Mouse (Mus musculus) forebrain, embryonic 14.5 days (tissue): Measurements from ENCODE around the gene Ap1s1. TPM values are rescaled to one million over a fixed set of nuclear protein-coding genes. Genes with fewer than 3 reads are reported as not detected.

Source experiments
- ATAC-seq: fragments of 200-750 bp; cut with Nextera tagmentation; 2 replicates; pipeline ENCODE4 v1.8.0; 2017; ENCODE audit warnings: mild to moderate bottlenecking, moderate library complexity
- DNase-seq: peaks from one replicate; pipeline ENCODE4 v3.0.0-alpha.2; 2015; ENCODE audit warnings: low spot score
- H3K27ac ChIP-seq: fragments of 300-500 bp; sonication (generic); 2 replicates; pipeline ENCODE4 v1.5.1; 2014; ENCODE audit warnings: low read depth, mild to moderate bottlenecking, control low read depth, low read length, moderate library complexity
- H3K27me3 ChIP-seq: fragments of 300-500 bp; sonication (generic); replicated peaks from 2 replicates; pipeline ENCODE4 v1.6.1; 2014; ENCODE audit warnings: low read length, control low read depth, mixed read lengths; ENCODE audit not compliant: control insufficient read depth, insufficient read depth
- H3K36me3 ChIP-seq: fragments of 300-500 bp; sonication (generic); 2 replicates; pipeline ENCODE4 v1.6.1; 2014; ENCODE audit warnings: low read length, control low read depth; ENCODE audit not compliant: control insufficient read depth, insufficient read depth
- H3K4me1 ChIP-seq: fragments of 300-500 bp; sonication (generic); 2 replicates; pipeline ENCODE4 v1.6.1; 2014; ENCODE audit warnings: antibody characterized with exemption, low read length, control low read depth; ENCODE audit not compliant: control insufficient read depth, insufficient read depth
- H3K4me2 ChIP-seq: fragments of 300-500 bp; sonication (generic); 2 replicates; pipeline ENCODE4 v1.6.1; 2014; ENCODE audit warnings: mild to moderate bottlenecking, control low read depth, low read length
- H3K4me3 ChIP-seq: fragments of 300-500 bp; sonication (generic); 2 replicates; pipeline ENCODE4 v1.5.1; 2014; ENCODE audit warnings: low read depth, low read length, control low read depth
- H3K9ac ChIP-seq: fragments of 300-500 bp; sonication (generic); 2 replicates; pipeline ENCODE4 v1.6.1; 2014; ENCODE audit warnings: mild to moderate bottlenecking, low read length, control low read depth, moderate library complexity
- H3K9me3 ChIP-seq: fragments of 300-500 bp; sonication (generic); replicated peaks from 2 replicates; pipeline ENCODE4 v1.6.1; 2016; ENCODE audit warnings: low read length, control low read depth, mixed read lengths; ENCODE audit not compliant: control insufficient read depth
- whole genome bisulfite sequencing: fragments of 180-500 bp; shearing (Covaris S2); extraction: QIAGEN DNeasy Blood & Tissue Kit; methylation state at CpG from one replicate; pipeline ENCODE4 v1.1.7; 2014; 5-methylcytosine and 5-hydroxymethylcytosine counted together
- polyA plus RNA-seq: library from polyadenylated mRNA; unstranded; fragments of >200 nt; fragmentation: Nextera tagmentation; extraction: Ambion mirVana; gene quantifications from 2 replicates; pipeline ENCODE4 v1.2.1, GENCODE M21; 2014

Ap1s1 gene
- polyA plus RNA-seq, 1 experiment from 2014 or later, result 250 TPM

GRCm38 (mm10) chr5:137079849-137080248 lies 33.9 kb upstream of the Ap1s1 start:
- no peak overlapping the region for H3K4me3 ChIP-seq
- H3K9ac ChIP-seq, result no peak overlapping the region
- H3K4me1 ChIP-seq, result no peaks in the 10 kb centered on the region
- H3K27ac ChIP-seq, result no peak overlapping the region
- H3K36me3 ChIP-seq, result no peaks in the 10 kb centered on the region
- ATAC-seq, result no peak
- WGBS, result 72% methylated on average over 5 of the region's 5 CpGs
- H3K4me2 ChIP-seq, result no peak overlapping the region
- H3K9me3 ChIP-seq, result no peaks in the 10 kb centered on the region
- no peaks in the 10 kb centered on the region for H3K27me3 ChIP-seq
- DNase-seq, result no peak

- 80% methylated on average over 6 of the region's 6 CpGs for WGBS
- Histone ChIP-seq H3K27ac (no peak overlapping the region), H3K9me3 (no peaks in the 10 kb centered on the region), H3K4me1 (no peaks in the 10 kb centered on the region), H3K36me3 (no peaks in the 10 kb centered on the region), H3K27me3 (no peaks in the 10 kb centered on the region), H3K9ac (no peak overlapping the region), H3K4me2 (no peak overlapping the region), H3K4me3 (no peak overlapping the region)
- no peak for DNase-seq
- no peak for ATAC-seq
Measured at GRCm38 (mm10) chr5:137078616-137079015, 32.7 kb upstream of the Ap1s1 start.

- Histone ChIP-seq H3K9ac (no peak overlapping the region), H3K4me3 (no peak overlapping the region), H3K36me3 (no peaks in the 10 kb centered on the region), H3K27me3 (no peaks in the 10 kb centered on the region), H3K27ac (no peak overlapping the region), H3K4me1 (no peaks in the 10 kb centered on the region), H3K4me2 (no peak overlapping the region), H3K9me3 (no peaks in the 10 kb centered on the region)
- no peak for ATAC-seq
- no peak for DNase-seq
- 91% methylated on average over 14 of the region's 14 CpGs for WGBS
Measured at GRCm38 (mm10) chr5:137078041-137078440, 32.1 kb upstream of the Ap1s1 start.

GRCm38 (mm10) chr5:137077187-137077586 lies 31.3 kb upstream of the Ap1s1 start:
- WGBS, result 92% methylated on average over 7 of the region's 7 CpGs
- DNase-seq, result no peak
- H3K9me3 ChIP-seq, result no peaks in the 10 kb centered on the region
- no peaks in the 10 kb centered on the region for H3K4me1 ChIP-seq
- H3K4me2 ChIP-seq, result no peak overlapping the region
- H3K4me3 ChIP-seq, result no peak overlapping the region
- no peaks in the 10 kb centered on the region for H3K27me3 ChIP-seq
- no peak for ATAC-seq
- H3K36me3 ChIP-seq, result no peaks in the 10 kb centered on the region
- H3K9ac ChIP-seq, result no peak overlapping the region
- no peak overlapping the region for H3K27ac ChIP-seq

- Histone ChIP-seq H3K4me1 (no peaks in the 10 kb centered on the region), H3K9me3 (no peaks in the 10 kb centered on the region), H3K9ac (no peak overlapping the region), H3K4me3 (no peak overlapping the region), H3K4me2 (no peak overlapping the region), H3K27ac (no peak overlapping the region), H3K27me3 (no peaks in the 10 kb centered on the region), H3K36me3 (no peaks in the 10 kb centered on the region)
- ATAC-seq (no peak), DNase-seq (no peak)
- WGBS, result 55% methylated on average over 12 of the region's 12 CpGs
Measured at GRCm38 (mm10) chr5:137076191-137076930, 30.4 kb upstream of the Ap1s1 start.

- no peak overlapping the region for H3K4me2 ChIP-seq
- H3K36me3 ChIP-seq, result no peaks in the 10 kb centered on the region
- no peaks in the 10 kb centered on the region for H3K27me3 ChIP-seq
- 79% methylated on average over 6 of the region's 6 CpGs for WGBS
- H3K9me3 ChIP-seq, result no peaks in the 10 kb centered on the region
- DNase-seq, result no peak
- no peak overlapping the region for H3K9ac ChIP-seq
- no peaks in the 10 kb centered on the region for H3K4me1 ChIP-seq
- no peak overlapping the region for H3K4me3 ChIP-seq
- ATAC-seq, result no peak
- no peak overlapping the region for H3K27ac ChIP-seq
Measured at GRCm38 (mm10) chr5:137075726-137076125, 29.8 kb upstream of the Ap1s1 start.

- Histone ChIP-seq H3K4me2 (no peak overlapping the region), H3K9ac (no peak overlapping the region), H3K4me1 (no peaks in the 10 kb centered on the region), H3K27ac (no peak overlapping the region), H3K9me3 (no peaks in the 10 kb centered on the region), H3K4me3 (no peak overlapping the region), H3K27me3 (no peaks in the 10 kb centered on the region), H3K36me3 (no peaks in the 10 kb centered on the region)
- 39% methylated on average over 6 of the region's 6 CpGs for WGBS
- no peak for ATAC-seq
- DNase-seq, result no peak
Measured at GRCm38 (mm10) chr5:137074191-137074651, 28.3 kb upstream of the Ap1s1 start.

GRCm38 (mm10) chr5:137073141-137073540 lies 27.2 kb upstream of the Ap1s1 start:
- Histone ChIP-seq H3K4me3 (no peak overlapping the region), H3K27ac (no peak overlapping the region), H3K9me3 (no peaks in the 10 kb centered on the region), H3K9ac (no peak overlapping the region), H3K4me2 (no peak overlapping the region), H3K27me3 (no peaks in the 10 kb centered on the region), H3K36me3 (no peaks in the 10 kb centered on the region), H3K4me1 (no peaks in the 10 kb centered on the region)
- ATAC-seq (no peak), DNase-seq (no peak)
- WGBS, result 90% methylated on average over 8 of the region's 8 CpGs
